Mouse (Mus musculus) right cerebral cortex, postnatal 4 days (tissue): ENCODE measurements around the gene Gm20795.
"Not testable (repeated sequence)": the region's sequence is repeated elsewhere in the genome, so short reads cannot be mapped to it uniquely, and the experiment has no call there.

Experiments used
- DNase-seq: peaks from one replicate; pipeline ENCODE4 v3.0.0-alpha.2; 2022

Gene Gm20795

DNA sequence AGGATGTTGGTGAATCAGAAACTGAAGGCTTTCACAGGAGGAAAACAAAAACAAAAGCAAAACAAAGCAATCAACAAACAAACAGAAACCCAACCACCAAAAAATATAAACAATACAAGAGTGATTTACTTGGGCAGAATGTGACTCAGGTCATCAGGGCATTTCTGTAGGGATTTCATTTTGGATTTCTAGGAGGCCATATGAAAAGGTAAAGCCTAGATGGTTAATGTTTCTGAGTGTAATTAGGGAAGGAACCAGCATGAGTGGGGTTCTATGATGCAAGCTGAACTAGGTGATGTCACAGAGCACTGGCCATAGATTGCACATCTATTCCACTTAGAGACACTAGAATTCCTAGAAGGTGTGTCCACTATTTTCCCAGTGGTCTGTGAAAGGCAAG lies at the start of gene Gm20795:
Gm20795 (plus strand) TSS at position 301 of the 400 bp plus-strand sequence.
- not testable (repeated sequence) for DNase-seq

DNA sequence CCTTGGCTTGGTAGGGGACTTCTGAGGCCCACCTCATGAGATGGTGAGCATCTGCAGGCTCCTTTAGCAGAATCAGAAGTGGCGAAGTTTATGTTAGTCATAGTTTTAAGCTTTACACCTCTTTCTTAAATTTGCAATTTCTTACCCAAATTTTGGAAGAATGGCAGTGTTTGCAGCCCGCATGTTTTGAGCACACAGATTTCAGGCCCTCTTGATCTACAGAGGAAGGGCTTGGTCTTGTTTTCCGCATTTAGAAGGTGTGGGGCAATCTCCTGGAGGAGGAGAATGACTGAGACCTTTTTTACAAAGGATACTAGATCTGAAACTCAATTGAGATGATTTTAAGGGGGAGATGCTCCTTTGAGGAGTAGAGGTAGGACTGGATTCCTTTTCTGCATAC lies 29.0 kb upstream of the Gm20795 start, which contains the start of gene Gm21797:
Gm21797 (minus strand) TSS at position 101 of the 400 bp plus-strand sequence.
- not testable (repeated sequence) for DNase-seq
